Mouse (Mus musculus) stomach, postnatal 0 days (tissue): Measurements from ENCODE around the gene Cfap299.

ENCODE experiments used
- CTCF ChIP-seq: IDR thresholded peaks from 2 replicates; pipeline ENCODE4 v1.5.1; 2016; ENCODE audit warnings: antibody characterized with exemption, low read depth, mild to moderate bottlenecking, moderate library complexity
- EP300 ChIP-seq: optimal IDR thresholded peaks from 2 replicates; pipeline ENCODE3; 2016; ENCODE audit warnings: antibody characterized with exemption

DNA sequence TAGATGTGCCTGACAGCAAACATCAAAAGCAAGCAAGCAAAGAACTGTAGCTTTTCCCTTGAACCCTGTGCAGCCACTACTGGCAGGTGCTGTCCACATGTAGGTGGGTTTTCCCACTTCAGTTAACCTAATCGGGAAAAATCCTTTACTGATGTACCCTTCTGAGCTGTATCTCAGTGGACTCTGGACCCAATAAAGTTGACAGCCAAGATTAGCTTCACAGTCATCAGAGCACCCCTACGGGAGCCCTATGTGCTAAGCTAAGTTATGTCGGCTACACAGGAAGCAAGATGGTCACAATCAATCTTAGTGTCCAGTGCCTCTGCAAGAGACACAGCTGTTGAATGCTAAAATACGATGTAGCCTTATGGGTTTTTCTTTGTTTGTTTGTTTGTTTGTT, 29.0 kb upstream of the Cfap299 start:
- TF ChIP-seq CTCF (no peak), EP300 (no peak)
